Mouse (Mus musculus) heart, adult 2 months (tissue): ENCODE data around the gene Dixdc1.

Experiments
- CTCF ChIP-seq: fragments of 200-600 bp; IDR thresholded peaks from 2 replicates; pipeline ENCODE4 v1.8.1; 2022; ENCODE audit warnings: antibody characterized with exemption, mild to moderate bottlenecking, moderate library complexity
- EP300 ChIP-seq: fragments of 200-500 bp; IDR thresholded peaks from 2 replicates; pipeline ENCODE4 v1.6.1; 2011; ENCODE audit warnings: low read depth, low read length, control low read depth; ENCODE audit not compliant: insufficient read depth

DNA sequence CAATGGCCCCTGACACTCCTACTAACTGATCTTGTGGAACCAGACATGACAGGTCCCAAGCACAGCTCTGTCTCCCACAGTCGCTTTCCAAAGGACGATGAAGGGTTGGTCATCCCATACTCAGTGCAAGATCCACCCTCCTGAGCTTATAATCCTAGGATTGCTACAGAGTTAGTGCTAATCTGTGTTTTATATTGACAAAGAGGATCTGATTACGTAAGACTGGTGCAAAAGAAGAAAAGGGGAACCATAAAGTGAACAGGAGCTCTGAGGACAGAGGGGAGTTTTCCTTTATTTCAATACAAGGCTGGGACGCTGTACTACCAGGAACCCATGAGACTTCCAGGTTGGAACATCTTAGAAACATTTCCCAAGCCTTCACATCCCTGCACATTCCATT is 28.0 kb downstream of the Dixdc1 start:
- TF ChIP-seq CTCF: no peak
- no peak for TF ChIP-seq EP300
